Mouse (Mus musculus): ENCODE data around the gene Il13.
A peak's percentile ranks its signal among the peaks of the same experiment; 100 is the strongest.

Il13 gene

DNA sequence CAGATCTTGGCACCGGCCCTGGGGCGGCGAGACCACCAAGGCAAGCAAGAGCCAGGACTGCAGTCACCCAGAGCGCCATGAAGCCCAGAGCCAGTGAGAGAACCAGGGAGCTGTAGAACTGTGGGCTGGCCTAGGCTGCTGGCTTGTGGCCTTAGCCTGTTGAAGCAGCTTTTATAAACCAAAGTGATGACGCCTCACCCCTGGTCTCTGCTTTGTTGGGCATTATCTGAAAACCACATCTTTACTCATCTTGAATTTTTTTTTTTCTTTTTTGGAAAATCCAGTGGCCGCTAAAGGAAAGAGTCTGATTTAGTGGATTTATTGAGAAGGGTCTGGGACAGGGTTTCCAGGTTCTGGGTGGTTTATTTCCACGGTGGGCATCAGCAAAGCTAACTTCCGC is at the start of gene Il13:
Gene Il13, minus strand, starts transcription at position 147 of the 400 bp plus-strand sequence.
- DNase-seq (ENCODE audit: extremely low spot score, low spot score): no peak

DNA sequence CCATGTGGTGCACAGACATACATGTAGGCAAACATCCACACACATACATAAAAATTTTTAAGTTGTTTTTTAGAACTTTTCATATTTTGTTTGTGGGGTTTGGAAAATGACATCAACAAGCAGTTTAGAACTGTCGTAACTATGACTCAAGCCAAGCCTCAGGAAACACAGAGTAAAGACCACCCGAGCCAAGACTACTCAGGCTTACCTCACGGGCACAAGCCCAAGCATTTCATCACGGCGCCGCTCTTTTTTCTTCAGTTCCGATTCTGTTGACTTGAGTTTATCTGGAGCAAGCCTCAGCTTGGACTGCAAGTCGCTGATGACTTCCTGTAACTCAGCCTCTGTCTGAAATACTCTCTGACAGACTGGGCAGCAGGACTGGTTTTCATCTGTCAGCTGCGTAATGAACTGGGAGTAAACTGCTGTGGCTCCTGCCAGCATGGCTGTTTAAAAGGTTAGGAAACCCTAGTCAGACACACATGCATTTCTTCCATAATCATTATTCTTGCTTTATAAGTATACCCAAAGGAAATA is 48.6 kb upstream of the Il13 start:
- no peak for DNase-seq (ENCODE audit: extremely low spot score, low spot score)

- no peak for DNase-seq (ENCODE audit: extremely low spot score, low spot score)
Observed at GRCm38 (mm10) chr11:53682170-53682569, 47.7 kb upstream of the Il13 start.

DNA sequence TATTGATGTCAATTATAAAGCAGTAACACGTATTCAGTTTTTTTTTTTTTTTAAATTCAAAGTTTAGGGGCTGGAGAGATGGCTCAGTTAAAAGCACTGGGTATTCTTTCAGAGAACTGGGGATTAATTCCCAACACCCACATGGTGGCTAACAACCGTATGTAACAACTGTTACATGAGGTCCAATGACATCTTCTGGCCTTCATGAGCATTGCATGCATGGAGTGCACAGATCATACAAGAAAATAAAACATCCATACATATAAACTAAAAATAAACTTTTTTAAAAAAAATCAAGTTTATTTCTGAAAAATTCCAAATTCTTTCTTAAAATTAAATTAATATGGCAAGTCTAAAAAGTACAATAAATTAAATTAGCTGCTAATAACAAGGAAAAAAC is 47.2 kb upstream of the Il13 start:
- no peak for DNase-seq (ENCODE audit: extremely low spot score, low spot score)

GRCm38 (mm10) chr11:53680141-53680540 is 45.6 kb upstream of the Il13 start:
- no peak for DNase-seq (ENCODE audit: extremely low spot score, low spot score)

GRCm38 (mm10) chr11:53671414-53671813 is 36.9 kb upstream of the Il13 start:
- no peak for DNase-seq (ENCODE audit: extremely low spot score, low spot score)

GRCm38 (mm10) chr11:53664091-53664490 is 29.6 kb upstream of the Il13 start:
- no peak for DNase-seq (ENCODE audit: extremely low spot score, low spot score)

GRCm38 (mm10) chr11:53662794-53663674 is 28.5 kb upstream of the Il13 start:
- no peak for DNase-seq (ENCODE audit: extremely low spot score, low spot score)

- DNase-seq (ENCODE audit: extremely low spot score, low spot score): no peak
Observed at GRCm38 (mm10) chr11:53657828-53658227, 23.3 kb upstream of the Il13 start.

DNA sequence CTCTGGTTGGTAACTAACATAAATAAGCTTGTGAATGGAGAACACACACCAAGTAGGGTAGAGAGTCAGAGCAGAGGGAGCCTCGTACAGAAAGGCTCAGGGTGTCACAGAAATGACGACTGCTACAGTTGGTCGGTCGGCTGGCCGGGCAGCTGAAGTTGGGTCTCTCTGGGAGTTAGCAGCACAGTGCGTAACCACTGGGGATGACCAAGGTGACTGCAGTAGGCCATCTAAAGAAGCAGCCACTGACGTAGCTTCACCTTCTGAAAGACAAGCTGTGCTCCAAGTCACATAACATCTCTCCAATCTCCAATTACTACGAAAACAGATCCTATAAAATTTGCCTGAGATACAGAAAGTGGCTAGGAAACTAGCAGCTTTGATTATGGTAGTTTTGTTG is 22.9 kb upstream of the Il13 start:
- no peak for DNase-seq (ENCODE audit: extremely low spot score, low spot score)

DNA sequence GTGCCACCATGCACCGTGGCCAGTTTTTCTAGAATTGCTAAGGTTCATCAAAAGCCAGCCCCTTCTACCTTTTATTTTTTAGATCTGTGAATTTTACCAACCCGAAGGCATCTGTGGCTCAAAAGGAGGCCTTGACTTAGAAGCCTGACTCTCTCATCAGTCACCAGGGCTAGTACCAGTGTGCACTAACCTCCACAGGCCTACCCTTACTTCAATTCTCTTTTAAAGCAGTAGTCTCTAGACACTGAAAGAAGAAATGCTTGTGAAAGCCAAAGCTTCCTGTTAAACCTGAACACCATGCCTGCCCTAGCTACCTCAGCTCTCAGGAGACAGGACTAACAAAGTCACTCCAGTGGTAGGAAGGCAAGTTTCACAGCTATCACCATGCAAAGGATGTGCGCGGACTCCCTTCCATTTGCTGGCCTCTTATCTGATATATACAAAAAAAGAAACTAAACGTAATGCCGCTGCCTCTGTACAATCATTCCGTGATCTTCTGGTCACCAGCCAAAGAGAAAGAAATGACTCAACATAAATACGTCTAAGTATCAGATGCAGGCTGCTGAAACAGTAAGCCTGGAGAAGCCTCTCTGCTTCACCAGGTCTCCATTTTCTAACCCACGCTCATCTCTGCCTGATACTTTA is 22.2 kb upstream of the Il13 start:
- DNase-seq (ENCODE audit: extremely low spot score, low spot score): no peak

DNA sequence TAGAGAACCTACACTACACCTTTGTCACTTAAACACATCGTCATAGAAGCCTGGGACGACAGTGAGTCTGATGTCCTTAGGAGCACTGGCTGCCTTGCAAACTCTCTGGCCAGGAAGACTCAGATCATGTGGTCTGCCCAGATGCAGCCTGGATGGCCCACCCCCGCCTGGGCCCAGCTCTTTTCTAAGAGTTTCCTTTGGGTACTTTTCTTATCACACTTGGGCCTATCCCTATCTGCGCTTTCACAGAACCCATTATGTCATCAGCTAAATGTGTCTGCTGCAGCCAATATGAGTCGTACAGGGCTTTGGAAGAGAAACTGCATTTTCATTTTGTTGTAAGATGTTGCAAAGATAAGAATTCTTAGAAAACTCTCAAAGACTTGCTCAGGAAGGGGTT is 20.5 kb upstream of the Il13 start:
- DNase-seq (ENCODE audit: extremely low spot score, low spot score): no peak

DNA sequence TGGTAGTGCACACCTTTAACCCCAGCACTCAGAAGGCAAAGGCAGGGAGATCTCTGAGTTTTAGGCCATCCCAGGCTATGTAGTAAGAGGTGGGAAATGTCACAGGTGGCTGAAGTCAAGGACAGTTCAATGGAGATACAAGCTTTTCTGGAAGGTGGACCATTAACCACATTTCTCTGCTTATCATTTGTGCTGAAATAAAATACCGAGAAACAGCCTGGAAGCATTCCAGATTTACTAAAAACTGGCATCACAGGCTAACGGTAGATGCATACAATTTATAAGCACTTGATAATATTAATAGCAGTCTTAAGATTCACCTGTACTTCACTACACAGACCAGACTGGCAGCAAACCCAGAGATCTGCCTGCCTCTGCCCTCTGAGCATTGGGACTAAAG is 17.9 kb upstream of the Il13 start:
- no peak for DNase-seq (ENCODE audit: extremely low spot score, low spot score)

GRCm38 (mm10) chr11:53651441-53651840 is 16.9 kb upstream of the Il13 start:
- no peak for DNase-seq (ENCODE audit: extremely low spot score, low spot score)

- DNase-seq (ENCODE audit: extremely low spot score, low spot score): no peak
Observed at GRCm38 (mm10) chr11:53644017-53644416, 9.5 kb upstream of the Il13 start.

- DNase-seq (ENCODE audit: extremely low spot score, low spot score): no peak
Observed at GRCm38 (mm10) chr11:53642744-53643279, 8.3 kb upstream of the Il13 start.

- no peak for DNase-seq (ENCODE audit: extremely low spot score, low spot score)
Observed at GRCm38 (mm10) chr11:53637803-53638260, 3.3 kb upstream of the Il13 start.

GRCm38 (mm10) chr11:53637046-53637802 is 2.7 kb upstream of the Il13 start:
- DNase-seq (ENCODE audit: extremely low spot score, low spot score): peak; percentile 33

- DNase-seq (ENCODE audit: extremely low spot score, low spot score): peak; percentile 36
Observed at GRCm38 (mm10) chr11:53636183-53636646, 1.7 kb upstream of the Il13 start.

DNA sequence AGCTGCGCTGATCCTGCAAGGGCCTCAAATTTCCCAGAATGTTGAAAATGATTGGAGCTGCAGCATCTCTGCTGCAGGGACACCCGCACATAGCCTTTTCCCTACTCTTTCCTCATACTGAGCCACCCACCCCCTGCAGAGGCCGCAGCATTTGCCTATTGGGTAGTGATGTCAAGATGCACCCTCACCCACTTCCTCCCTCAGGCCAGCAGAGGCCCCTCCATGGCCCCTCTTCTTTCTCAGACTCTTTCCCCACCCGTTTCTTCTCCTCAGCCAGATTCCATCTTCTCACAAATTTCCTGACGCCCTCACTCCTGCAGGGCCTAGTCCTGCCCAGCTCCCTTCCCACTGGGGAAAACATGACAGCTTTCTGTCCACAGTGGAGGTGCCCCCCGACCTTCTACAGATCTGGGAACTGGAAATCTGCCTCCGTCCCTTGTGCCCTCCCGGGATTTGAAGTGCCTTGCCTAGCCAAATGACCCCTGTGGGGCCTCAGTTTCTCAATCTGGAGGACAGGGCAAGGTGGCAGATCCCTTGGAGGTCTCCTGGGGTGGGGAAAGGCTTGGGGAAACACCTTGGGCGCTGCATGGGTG is 1.2 kb upstream of the Il13 start:
- no peak for DNase-seq (ENCODE audit: extremely low spot score, low spot score)

DNA sequence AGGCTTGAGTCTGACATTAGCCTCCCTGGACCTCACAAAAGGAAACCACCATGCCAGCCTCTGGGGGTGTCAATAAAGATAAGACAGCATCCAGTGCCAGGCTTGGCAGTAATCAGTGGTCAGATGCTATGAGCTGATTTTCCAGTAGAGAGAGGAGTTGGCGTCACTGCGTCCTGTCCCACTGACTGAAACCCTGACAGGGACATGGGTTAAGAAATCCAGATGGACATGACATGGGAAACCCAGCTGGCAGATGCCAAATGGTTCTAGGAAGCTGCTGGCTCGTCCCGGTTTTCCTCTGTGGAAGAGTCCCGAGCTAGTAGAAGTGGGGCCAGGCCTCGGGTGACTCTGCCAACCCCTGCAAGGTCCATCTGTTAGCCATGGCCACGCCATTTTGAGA is 858 bp downstream of the Il13 start:
- no peak for DNase-seq (ENCODE audit: extremely low spot score, low spot score)
